Mouse (Mus musculus) intestine, embryonic 14.5 days (tissue): ENCODE results near the gene Csnk1g2. TPM values are rescaled to one million over a fixed set of nuclear protein-coding genes. Genes with fewer than 3 reads are reported as not detected.
"Not testable (repeated sequence)": the region's sequence is repeated elsewhere in the genome, so short reads cannot be mapped to it uniquely, and the experiment has no call there.

Source experiments
- ATAC-seq: fragments of 200-750 bp; cut with Nextera tagmentation; replicated peaks from 2 replicates; pipeline ENCODE4 v1.8.0; 2017; ENCODE audit warnings: low read depth, moderate number of reproducible peaks, moderate TSS enrichment, moderate library complexity; ENCODE audit not compliant: low FRiP score, low TSS enrichment
- DNase-seq: peaks from one replicate; pipeline ENCODE4 v3.0.0-alpha.2; 2018; ENCODE audit warnings: low spot score
- H3K27ac ChIP-seq: fragments of 300-500 bp; sonication (generic); 2 replicates; pipeline ENCODE4 v1.5.1; 2014; ENCODE audit warnings: low read depth, mild to moderate bottlenecking, control low read depth
- H3K27me3 ChIP-seq: fragments of 300-500 bp; sonication (generic); replicated peaks from 2 replicates; pipeline ENCODE4 v1.6.1; 2014; ENCODE audit warnings: low read length, control low read depth; ENCODE audit not compliant: control insufficient read depth, insufficient read depth
- H3K36me3 ChIP-seq: fragments of 300-500 bp; sonication (generic); 2 replicates; pipeline ENCODE4 v1.6.1; 2014; ENCODE audit warnings: low read length, control low read depth; ENCODE audit not compliant: control insufficient read depth, insufficient read depth
- H3K4me1 ChIP-seq: fragments of 300-500 bp; sonication (generic); replicated peaks from 2 replicates; pipeline ENCODE4 v1.6.1; 2014; ENCODE audit warnings: low read length, control low read depth, mixed read lengths; ENCODE audit not compliant: control insufficient read depth, insufficient read depth
- H3K4me2 ChIP-seq: fragments of 300-500 bp; sonication (generic); 2 replicates; pipeline ENCODE4 v1.6.1; 2014; ENCODE audit warnings: low read length
- H3K4me3 ChIP-seq: fragments of 300-500 bp; sonication (generic); 2 replicates; pipeline ENCODE4 v1.5.1; 2014; ENCODE audit warnings: low read depth, low read length, control low read depth, mixed read lengths
- H3K9ac ChIP-seq: fragments of 300-500 bp; sonication (generic); 2 replicates; pipeline ENCODE4 v1.6.1; 2014; ENCODE audit warnings: mild to moderate bottlenecking, low read length
- H3K9me3 ChIP-seq: fragments of 300-500 bp; sonication (generic); 2 replicates; pipeline ENCODE4 v1.6.1; 2016; ENCODE audit warnings: low read length, control low read depth; ENCODE audit not compliant: control insufficient read depth
- WGBS: fragments of 180-500 bp; shearing (Covaris S2); extraction: QIAGEN DNeasy Blood & Tissue Kit; methylation state at CpG from one replicate; pipeline ENCODE4 v1.1.7; 2014; 5-methylcytosine and 5-hydroxymethylcytosine counted together
- polyA plus RNA-seq: library from polyadenylated mRNA; unstranded; fragments of >200 nt; fragmentation: Nextera tagmentation; extraction: Ambion mirVana; gene quantifications from 2 replicates; pipeline ENCODE4 v1.2.1, GENCODE M21; 2014

Csnk1g2 gene
- polyA plus RNA-seq, 1 experiment from 2014 or later: 116 TPM

DNA sequence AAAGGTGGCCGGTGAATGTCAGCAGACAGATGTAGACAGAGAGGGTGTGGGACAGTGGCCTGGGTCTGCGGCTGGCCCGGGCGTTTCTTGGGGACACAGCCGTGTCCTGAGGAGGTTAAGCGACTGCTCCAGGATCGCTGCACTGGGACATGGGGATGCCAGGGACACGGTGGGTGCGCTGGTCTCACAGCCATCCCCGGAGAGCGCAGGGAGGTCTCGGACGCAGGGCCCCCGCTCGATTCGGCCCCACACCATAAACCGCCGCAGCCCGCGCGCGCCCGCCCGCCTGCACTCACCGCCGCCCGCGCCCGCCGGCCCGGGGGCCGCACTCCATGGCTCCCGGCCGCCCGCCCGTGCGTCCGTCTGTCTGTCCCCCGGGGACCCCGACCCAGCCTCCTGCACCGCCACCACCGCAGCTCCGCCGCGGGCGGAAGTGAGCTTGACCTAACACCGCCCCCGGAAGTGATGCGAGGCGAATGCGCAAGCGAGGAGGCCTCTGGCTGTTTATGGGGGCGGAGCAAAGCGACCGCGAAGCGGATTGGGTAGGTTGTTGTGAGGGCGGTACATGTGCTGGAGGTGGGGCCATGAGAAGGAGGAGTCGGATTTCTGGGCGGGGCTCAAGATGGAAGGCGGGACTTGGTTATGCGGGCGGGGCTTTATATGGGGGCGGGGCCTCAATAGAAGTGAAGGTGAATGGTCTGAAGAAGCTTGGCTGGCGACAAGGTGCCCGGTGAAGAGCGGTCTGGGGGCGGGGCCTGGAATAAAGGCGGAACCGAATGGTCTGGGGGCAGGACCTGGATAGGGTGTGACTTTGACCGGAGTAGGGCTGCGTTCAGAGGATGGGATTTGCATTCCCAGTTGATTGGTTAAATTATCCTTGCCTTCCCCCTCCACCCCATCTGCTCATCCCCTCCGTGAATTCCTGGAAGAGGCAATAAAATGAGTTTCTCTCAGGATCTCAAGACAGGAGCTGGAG lies 32.5 kb upstream of the Csnk1g2 start, which contains the start of gene Abhd17a:
Abhd17a (minus strand) TSS at position 463 of the 976 bp plus-strand sequence.
- peak; percentile 97 for ATAC-seq
- Histone ChIP-seq H3K4me2 (peak within 1 kb of the TSS; percentile 99), H3K9me3 (no peaks in the 10 kb centered on the region), H3K27me3 (no peaks in the 10 kb centered on the region), H3K36me3 (peaks cover 16% of the 10 kb centered on the region), H3K4me1 (peaks cover 24% of the 10 kb centered on the region), H3K4me3 (peak within 1 kb of the TSS; percentile 94), H3K27ac (0 out of 2 replicates have a peak within 1 kb of the TSS, but pooled peaks have one; percentile 11), H3K9ac (peak within 1 kb of the TSS; percentile 89)
- peak; percentile 96 for DNase-seq
- WGBS: under 1% methylated on average over 64 of the region's 73 CpGs

DNA sequence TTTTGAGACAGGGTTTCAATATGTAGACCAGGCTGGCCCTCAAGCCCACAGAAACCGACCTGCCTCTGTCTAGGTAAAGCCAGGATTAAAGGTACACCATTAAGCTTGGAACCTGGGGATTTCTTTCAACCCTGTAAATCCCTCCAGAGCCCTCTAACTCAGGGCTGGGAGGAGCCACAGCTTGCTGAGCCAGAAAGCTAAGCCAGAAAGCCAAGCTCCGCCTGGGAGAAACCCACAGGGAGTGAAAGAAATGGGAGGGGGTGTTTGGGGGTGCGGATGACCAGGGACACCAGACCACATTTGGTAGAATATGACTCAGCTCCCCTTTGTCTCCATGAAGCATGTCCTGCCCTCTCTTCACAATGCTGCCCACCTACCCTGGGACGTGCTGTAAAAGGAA lies 26.3 kb upstream of the Csnk1g2 start:
- Histone ChIP-seq H3K27ac (no peak overlapping the region), H3K27me3 (no peaks in the 10 kb centered on the region), H3K4me2 (no peak overlapping the region), H3K9me3 (no peaks in the 10 kb centered on the region), H3K36me3 (no peaks in the 10 kb centered on the region), H3K4me1 (no peaks in the 10 kb centered on the region), H3K4me3 (no peak overlapping the region), H3K9ac (no peak overlapping the region)
- WGBS: 32% methylated on average over 4 of the region's 4 CpGs
- no peak for ATAC-seq
- DNase-seq: no peak

DNA sequence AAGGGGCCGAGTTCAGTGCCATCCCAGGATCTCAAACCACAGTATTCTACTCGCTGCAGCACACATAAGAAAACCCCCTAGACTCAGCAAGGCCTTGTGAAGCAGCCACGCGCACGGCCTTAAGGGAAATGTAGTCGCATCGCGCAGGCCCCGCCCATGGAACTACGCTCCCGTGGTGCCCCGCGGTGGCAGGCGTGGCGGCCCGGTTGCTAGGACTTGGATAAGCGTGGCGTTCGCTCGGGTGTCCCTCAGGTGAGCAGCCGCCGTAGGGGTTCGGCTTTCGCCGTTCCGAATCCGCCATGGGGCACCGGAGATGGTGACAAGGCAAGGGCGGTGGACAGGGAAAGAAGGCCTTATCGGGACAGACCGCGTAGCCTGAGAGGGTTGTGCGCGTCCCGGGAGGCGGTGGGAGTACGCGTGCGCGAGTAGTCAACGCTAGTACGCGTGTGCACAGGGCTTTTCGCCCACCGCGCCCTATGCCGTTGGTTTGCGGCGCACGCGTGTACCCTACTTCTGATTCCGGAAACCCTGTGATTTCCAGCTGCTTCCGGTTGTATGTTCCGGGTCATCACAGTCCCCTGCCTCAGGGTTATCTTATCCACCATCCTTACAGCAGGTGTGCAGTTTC lies 19.8 kb upstream of the Csnk1g2 start, which contains the start of the genes Scamp4 and Adat3:
Scamp4 (plus strand) TSS at position 175 of the 628 bp plus-strand sequence.
Adat3 (plus strand) TSS at position 183 of the 628 bp plus-strand sequence.
- Histone ChIP-seq H3K27me3 (no peaks in the 10 kb centered on the region), H3K9ac (peak within 1 kb of the TSS; percentile 60), H3K4me2 (peak within 1 kb of the TSS; percentile 85), H3K4me1 (peaks cover 18% of the 10 kb centered on the region), H3K9me3 (no peaks in the 10 kb centered on the region), H3K27ac (peak within 1 kb of the TSS; percentile 80), H3K4me3 (peak within 1 kb of the TSS; percentile 91), H3K36me3 (peaks cover 19% of the 10 kb centered on the region)
- DNase-seq: peak; percentile 98
- peak; percentile 94 for ATAC-seq
- under 1% methylated on average over 54 of the region's 54 CpGs for WGBS

DNA sequence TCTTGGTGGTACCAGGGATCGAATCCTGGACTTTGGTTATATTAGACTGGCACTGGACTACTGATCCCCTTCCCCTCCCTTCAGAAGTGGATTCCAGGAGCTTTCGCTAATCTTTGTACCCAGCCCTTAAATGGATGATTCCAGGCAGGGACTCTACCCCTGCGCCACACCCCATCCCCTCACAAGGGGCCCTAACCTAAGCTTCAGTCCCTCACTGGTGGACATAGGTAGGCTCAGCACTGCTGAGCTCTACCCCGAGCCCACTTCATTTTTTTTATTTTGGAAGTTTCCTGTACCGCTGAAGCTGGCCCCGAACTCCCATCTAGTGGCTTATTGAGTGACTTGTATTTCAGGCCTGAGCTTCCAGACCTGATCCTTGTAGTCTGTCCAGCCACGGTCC lies 19.3 kb upstream of the Csnk1g2 start:
- Histone ChIP-seq H3K4me3 (peak overlapping the region; percentile 91), H3K36me3 (peaks cover 24% of the 10 kb centered on the region), H3K27me3 (no peaks in the 10 kb centered on the region), H3K4me1 (peaks cover 18% of the 10 kb centered on the region), H3K4me2 (peak overlapping the region; percentile 85), H3K9me3 (no peaks in the 10 kb centered on the region), H3K9ac (peak overlapping the region; percentile 60), H3K27ac (peak overlapping the region; percentile 80; the same call in 1 of the 2 replicates)
- 34% methylated on average over 7 of the region's 7 CpGs for WGBS
- ATAC-seq: peak; percentile 6; the same call in 1 of the 2 replicates
- no peak for DNase-seq

DNA sequence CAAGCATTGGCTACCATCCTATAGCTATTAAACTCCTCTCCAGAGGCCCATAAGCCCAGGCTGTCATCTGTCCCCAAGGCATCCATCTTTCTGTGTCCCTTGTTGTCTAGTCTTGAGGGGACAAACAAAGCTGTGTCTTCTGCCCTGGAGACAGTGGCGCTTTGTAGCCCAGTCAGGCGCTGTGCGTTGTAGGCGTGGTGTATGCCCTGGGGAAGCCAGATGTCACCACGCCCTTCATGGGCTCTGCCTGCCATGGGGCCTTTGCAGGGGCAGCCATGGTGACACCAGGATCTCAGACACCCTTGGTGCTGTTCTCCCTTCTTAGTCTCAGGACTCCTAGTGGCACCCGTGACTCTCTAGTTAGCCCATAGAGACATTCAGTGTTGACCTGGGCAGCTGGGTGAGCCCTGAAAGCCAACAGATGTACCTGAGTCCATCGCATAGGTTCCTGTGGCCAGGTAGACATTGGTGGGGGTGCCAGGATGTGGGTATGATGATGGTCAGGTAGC lies 18.6 kb upstream of the Csnk1g2 start:
- Histone ChIP-seq H3K4me2 (peak overlapping the region; percentile 85), H3K9me3 (no peaks in the 10 kb centered on the region), H3K27ac (0 out of 2 replicates have a peak overlapping the region, but pooled peaks have one; percentile 80), H3K36me3 (peaks cover 31% of the 10 kb centered on the region), H3K27me3 (no peaks in the 10 kb centered on the region), H3K4me3 (peak overlapping the region; percentile 91), H3K4me1 (peaks cover 18% of the 10 kb centered on the region), H3K9ac (peak overlapping the region; percentile 60)
- no peak for DNase-seq
- ATAC-seq: no peak
- 87% methylated on average over 7 of the region's 7 CpGs for WGBS

DNA sequence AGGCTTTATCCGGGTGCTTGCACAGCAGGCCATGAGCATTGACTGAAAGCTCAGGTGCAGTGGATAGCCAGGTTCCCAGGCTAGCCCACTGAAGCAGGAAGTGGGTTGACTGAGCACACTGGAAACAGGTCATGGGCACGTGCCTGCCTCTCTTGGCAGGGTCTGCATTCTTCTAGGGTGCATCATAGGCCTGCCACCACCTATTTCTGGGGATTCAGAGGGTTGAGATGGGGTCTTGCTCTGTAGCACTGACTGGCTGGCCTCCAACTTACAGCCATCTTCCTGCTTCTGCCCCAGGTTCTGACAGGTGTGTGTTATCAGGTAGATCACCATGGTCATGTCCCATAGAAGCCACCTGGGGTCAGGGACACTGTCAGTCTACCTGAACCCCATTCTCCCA lies 17.6 kb upstream of the Csnk1g2 start:
- Histone ChIP-seq H3K4me1 (peaks cover 18% of the 10 kb centered on the region), H3K27me3 (no peaks in the 10 kb centered on the region), H3K4me3 (no peak overlapping the region), H3K9me3 (no peaks in the 10 kb centered on the region), H3K4me2 (no peak overlapping the region), H3K36me3 (peaks cover 38% of the 10 kb centered on the region), H3K27ac (no peak overlapping the region), H3K9ac (no peak overlapping the region)
- 91% methylated on average over 2 of the region's 2 CpGs for whole genome bisulfite sequencing
- no peak for DNase-seq
- ATAC-seq: no peak

DNA sequence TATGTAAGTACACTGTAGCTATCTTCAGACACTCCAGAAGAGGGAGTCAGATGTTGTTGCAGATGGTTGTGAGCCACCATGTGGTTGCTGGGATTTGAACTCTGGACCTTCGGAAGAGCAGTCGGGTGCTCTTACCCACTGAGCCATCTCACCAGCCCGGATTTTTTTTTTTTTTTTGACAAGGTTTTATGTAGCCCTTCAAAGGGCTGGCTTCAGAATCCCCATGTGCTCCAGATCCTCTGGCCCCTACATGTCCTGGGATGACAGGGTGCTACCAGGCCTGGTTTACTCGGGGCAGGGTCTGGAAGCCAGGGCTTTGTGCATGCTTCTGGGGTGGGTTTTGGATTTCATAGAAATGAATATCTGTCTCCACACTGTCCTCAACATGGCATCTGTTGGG lies 16.9 kb upstream of the Csnk1g2 start, which contains the start of gene Gm49322:
Gm49322 (plus strand) TSS at position 301 of the 400 bp plus-strand sequence.
- ATAC-seq, H3K4me3 ChIP-seq, H3K9ac ChIP-seq, H3K27ac ChIP-seq, H3K27me3 ChIP-seq, H3K4me2 ChIP-seq, DNase-seq, H3K9me3 ChIP-seq: not testable (repeated sequence)
- 81% methylated on average over 4 of the region's 4 CpGs for WGBS
- peaks cover 45% of the 10 kb centered on the region for H3K36me3 ChIP-seq
- peaks cover 18% of the 10 kb centered on the region for H3K4me1 ChIP-seq

DNA sequence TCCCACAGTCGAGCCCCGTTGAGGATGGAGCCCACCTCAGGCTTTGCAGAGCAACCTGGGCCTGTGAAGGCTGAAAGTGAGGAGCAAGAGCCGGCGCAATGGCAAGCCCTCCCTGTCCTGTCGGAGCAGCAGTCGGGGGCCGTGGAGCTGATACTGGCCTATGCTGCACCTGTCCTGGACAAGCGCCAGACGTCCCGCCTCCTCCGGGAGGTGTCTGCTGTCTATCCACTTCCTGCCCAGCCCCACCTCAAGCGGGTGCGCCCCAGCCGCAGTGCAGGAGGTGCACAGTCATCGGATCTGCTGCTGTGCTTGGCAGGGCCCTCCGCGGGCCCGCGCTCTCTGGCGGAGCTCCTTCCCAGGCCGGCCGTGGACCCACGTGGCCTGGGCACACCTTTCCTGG lies 16.3 kb upstream of the Csnk1g2 start:
- H3K4me3 ChIP-seq: no peak overlapping the region
- WGBS: 92% methylated on average over 22 of the region's 23 CpGs
- H3K9me3 ChIP-seq: no peaks in the 10 kb centered on the region
- H3K4me1 ChIP-seq: peaks cover 18% of the 10 kb centered on the region
- DNase-seq: no peak
- H3K36me3 ChIP-seq: peaks cover 45% of the 10 kb centered on the region
- H3K4me2 ChIP-seq: no peak overlapping the region
- H3K9ac ChIP-seq: no peak overlapping the region
- no peak for ATAC-seq
- no peak overlapping the region for H3K27ac ChIP-seq
- no peaks in the 10 kb centered on the region for H3K27me3 ChIP-seq
